In genomic region chr4:41136811-41137210, GRCm38 (mm10) we compare ENCODE assay signal across 8 mouse cellular contexts. TPM values are rescaled to one million over a fixed set of nuclear protein-coding genes. Genes with fewer than 3 reads are reported as not detected.
A peak's percentile ranks its signal among the peaks of the same experiment; 100 is the strongest.
DNase-seq lines count a peak whose midpoint lies in the region; ATAC-seq and TF ChIP-seq lines count a peak whose summit lies in the region.

No protein-coding gene starts in this region.

- no peaks in the 10 kb centered on the region for H3K36me3 ChIP-seq in intestine, embryonic 16.5 days (ENCODE audit: control insufficient read depth, insufficient read depth, low read length)
- H3K36me3 ChIP-seq in neural tube, embryonic 15.5 days: peaks cover 11% of the 10 kb centered on the region

- peaks cover 4% of the 10 kb centered on the region for H3K4me1 ChIP-seq in lung, adult 2 months (ENCODE audit: control insufficient read depth, insufficient read depth, low read length)
- peaks cover 7% of the 10 kb centered on the region for H3K4me1 ChIP-seq in intestine, embryonic 16.5 days (ENCODE audit: control insufficient read depth, insufficient read depth, low read length)
- peaks cover 27% of the 10 kb centered on the region for H3K4me1 ChIP-seq in neural tube, embryonic 15.5 days

- H3K27me3 ChIP-seq in intestine, embryonic 16.5 days (replicated peaks; ENCODE audit: control insufficient read depth, insufficient read depth, low read length): no peaks in the 10 kb centered on the region
- H3K27me3 ChIP-seq in neural tube, embryonic 15.5 days (replicated peaks): no peaks in the 10 kb centered on the region

- no peak for TF ChIP-seq POLR2A in lung, adult 2 months (IDR thresholded peaks at IDR 0.05; ENCODE audit: borderline replicate concordance, extremely low read depth, low read depth, low read length)

- DNase-seq in lung, adult 2 months: no peak
- no peak for DNase-seq in lung, postnatal 36 days
- DNase-seq in embryo, embryonic 10.5 days (ENCODE audit: low spot score): peak; percentile 40
- DNase-seq in adrenal gland, postnatal 25 days: no peak

- TF ChIP-seq CTCF in lung, adult 2 months (IDR thresholded peaks at IDR 0.05; ENCODE audit: insufficient read depth, low read length): no peak

- ATAC-seq in intestine, embryonic 16.5 days: no peak
- ATAC-seq in neural tube, embryonic 15.5 days (ENCODE audit: low FRiP score): no peak
- ATAC-seq in megakaryocyte-erythroid progenitor cell, adult 5-6 weeks (replicated peaks; ENCODE audit: low FRiP score, low TSS enrichment, poor library complexity, severe bottlenecking): no peak
- no peak for ATAC-seq in megakaryocyte progenitor cell, adult 5-6 weeks (replicated peaks; ENCODE audit: poor library complexity)

- H3K4me2 ChIP-seq in intestine, embryonic 16.5 days (ENCODE audit: low read depth, low read length): peak overlapping the region; percentile 85
- H3K4me2 ChIP-seq in neural tube, embryonic 15.5 days: peak overlapping the region; percentile 74

- peak overlapping the region; percentile 97 for H3K27ac ChIP-seq in intestine, embryonic 16.5 days (ENCODE audit: low read length)
- H3K27ac ChIP-seq in neural tube, embryonic 15.5 days (replicated peaks): peak overlapping the region; percentile 96

- peak overlapping the region; percentile 90 for H3K4me3 ChIP-seq in lung, adult 2 months (replicated peaks; ENCODE audit: extremely low read depth, low read depth, low read length)
- H3K4me3 ChIP-seq in intestine, embryonic 16.5 days (ENCODE audit: low read length): peak overlapping the region; percentile 98
- peak overlapping the region; percentile 81 for H3K4me3 ChIP-seq in neural tube, embryonic 15.5 days (replicated peaks)

- WGBS in lung, adult 2 months: under 1% methylated on average over 8 of the region's 8 CpGs
- 0% methylated on average over 8 of the region's 8 CpGs for WGBS in intestine, embryonic 16.5 days
- WGBS in neural tube, embryonic 15.5 days: 0% methylated on average over 8 of the region's 8 CpGs

- peak overlapping the region; percentile 96 for H3K9ac ChIP-seq in intestine, embryonic 16.5 days (ENCODE audit: low read depth, low read length)
- H3K9ac ChIP-seq in neural tube, embryonic 15.5 days (replicated peaks): peak overlapping the region; percentile 91

- H3K9me3 ChIP-seq in intestine, embryonic 16.5 days (ENCODE audit: control insufficient read depth, low read length): no peaks in the 10 kb centered on the region
- H3K9me3 ChIP-seq in neural tube, embryonic 15.5 days (replicated peaks): no peaks in the 10 kb centered on the region

RNA-seq across cellular contexts. Expression of gene Ube2r2, which starts 1.3 kb away (rescaled TPM):
- polyA plus RNA-seq in lung, adult 2 months (2012; rRNA removed): 32.2 and 37.7 TPM in 2 replicates
- polyA plus RNA-seq in intestine, embryonic 16.5 days (2015; fragmentation: Nextera tagmentation; extraction: Ambion mirVana): 53.5 and 65.4 TPM in 2 replicates
- polyA plus RNA-seq in neural tube, embryonic 15.5 days (2015; fragmentation: Nextera tagmentation; extraction: Ambion mirVana): 46.4 and 52.2 TPM in 2 replicates
- total RNA-seq in adrenal gland, postnatal 25 days (2021): 105 and 106 TPM in 2 replicates
- total RNA-seq in megakaryocyte-erythroid progenitor cell, adult 5-6 weeks (2014; fragmentation: Nextera tagmentation): 86.7 and 101 TPM in 2 replicates
- 36.5 and 46.2 TPM in 2 replicates for total RNA-seq in megakaryocyte-erythroid progenitor cell, adult 5-6 weeks (2017)
- total RNA-seq in megakaryocyte progenitor cell, adult 5-6 weeks (2015): 131 and 149 TPM in 2 replicates
- total RNA-seq in megakaryocyte progenitor cell, adult 5-6 weeks (2017): 29.9 and 33.4 TPM in 2 replicates

RNA-seq across cellular contexts. Expression of gene Nol6, which starts 12.6 kb away (rescaled TPM):
- polyA plus RNA-seq in lung, adult 2 months (2012; rRNA removed): 27.3 and 32.1 TPM in 2 replicates
- 20.0 and 21.8 TPM in 2 replicates for polyA plus RNA-seq in intestine, embryonic 16.5 days (2015; fragmentation: Nextera tagmentation; extraction: Ambion mirVana)
- polyA plus RNA-seq in neural tube, embryonic 15.5 days (2015; fragmentation: Nextera tagmentation; extraction: Ambion mirVana): 35.7 and 39.3 TPM in 2 replicates
- 56.1 and 57.0 TPM in 2 replicates for total RNA-seq in adrenal gland, postnatal 25 days (2021)
- 44.6 and 49.1 TPM in 2 replicates for total RNA-seq in megakaryocyte-erythroid progenitor cell, adult 5-6 weeks (2014; fragmentation: Nextera tagmentation)
- total RNA-seq in megakaryocyte-erythroid progenitor cell, adult 5-6 weeks (2017): 24.8 and 26.9 TPM in 2 replicates
- total RNA-seq in megakaryocyte progenitor cell, adult 5-6 weeks (2015): 20.3 and 22.8 TPM in 2 replicates
- 20.5 and 22.4 TPM in 2 replicates for total RNA-seq in megakaryocyte progenitor cell, adult 5-6 weeks (2017)

RNA-seq across cellular contexts. Expression of gene Aqp3, which starts 38.8 kb away (rescaled TPM):
- polyA plus RNA-seq in lung, adult 2 months (2012; rRNA removed): 6.1 and 49.9 TPM in 2 replicates
- 4.4 and 4.5 TPM in 2 replicates for polyA plus RNA-seq in intestine, embryonic 16.5 days (2015; fragmentation: Nextera tagmentation; extraction: Ambion mirVana)
- 0.65 TPM in 1 of 2 replicates, not detected in the other for polyA plus RNA-seq in neural tube, embryonic 15.5 days (2015; fragmentation: Nextera tagmentation; extraction: Ambion mirVana)
- not detected in 2 replicates for total RNA-seq in adrenal gland, postnatal 25 days (2021)
- 1.1 TPM in 1 of 2 replicates, not detected in the other for total RNA-seq in megakaryocyte-erythroid progenitor cell, adult 5-6 weeks (2014; fragmentation: Nextera tagmentation)
- 1.2 TPM in 1 of 2 replicates, not detected in the other for total RNA-seq in megakaryocyte-erythroid progenitor cell, adult 5-6 weeks (2017)
- not detected in 2 replicates for total RNA-seq in megakaryocyte progenitor cell, adult 5-6 weeks (2015)
- not detected in 2 replicates for total RNA-seq in megakaryocyte progenitor cell, adult 5-6 weeks (2017)
